Mouse (Mus musculus) bone marrow macrophage, adult 2 months (primary cell): Measurements from ENCODE around the gene Rell1. TPM values are rescaled to one million over a fixed set of nuclear protein-coding genes. Genes with fewer than 3 reads are reported as not detected.

ENCODE experiments used
- H3K27ac ChIP-seq: 2 replicates; pipeline ENCODE4 v1.5.1; 2012; ENCODE audit warnings: low read depth, low read length; ENCODE audit not compliant: insufficient read depth
- H3K4me1 ChIP-seq: 2 replicates; pipeline ENCODE4 v1.6.1; 2012; ENCODE audit warnings: low read length; ENCODE audit not compliant: control insufficient read depth, insufficient read depth
- H3K4me3 ChIP-seq: 2 replicates; pipeline ENCODE4 v1.5.1; 2012; ENCODE audit warnings: mild to moderate bottlenecking, low read length, moderate library complexity; ENCODE audit not compliant: insufficient read depth
- CTCF ChIP-seq: IDR thresholded peaks from 2 replicates; pipeline ENCODE4 v1.5.1; 2012; ENCODE audit warnings: low read depth, mild to moderate bottlenecking, low read length, moderate library complexity
- POLR2A ChIP-seq: IDR thresholded peaks from 2 replicates; pipeline ENCODE4 v1.6.1; 2012; ENCODE audit warnings: mild to moderate bottlenecking, low read depth, low read length, borderline replicate concordance
- polyA plus RNA-seq: library from polyadenylated mRNA; stranded (reverse); fragments of >200 nt; gene quantifications from 2 replicates; pipeline ENCODE4 v1.2.4, GENCODE M21; 2012; ENCODE audit not compliant: missing spikeins, insufficient read depth, insufficient read length

The Rell1 gene
- polyA plus RNA-seq, 1 experiment = 63.3 TPM

DNA sequence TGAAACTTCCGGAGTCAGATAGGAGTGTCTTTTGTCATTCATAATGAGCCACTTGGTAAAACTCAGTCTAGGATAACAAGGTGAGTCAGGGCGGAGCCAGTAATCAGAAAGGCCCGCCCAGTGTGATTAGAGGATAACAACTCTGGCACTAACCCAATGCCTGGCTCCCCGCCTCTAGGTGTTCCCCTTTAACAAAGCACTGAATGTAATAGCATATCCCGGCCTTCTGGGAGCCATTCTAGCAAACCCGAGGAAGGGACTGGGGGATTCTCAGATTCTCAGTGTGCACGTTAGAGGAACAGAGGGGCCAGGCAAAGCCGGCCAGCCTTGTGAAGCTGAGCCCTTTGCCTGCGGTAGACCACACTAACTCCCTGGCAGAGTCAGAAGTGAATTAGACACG lies 35.9 kb downstream of the Rell1 start:
- Histone ChIP-seq H3K4me3 (no peak overlapping the region), H3K4me1 (peaks cover 46% of the 10 kb centered on the region), H3K27ac (no peak overlapping the region)
- TF ChIP-seq POLR2A (no peak), CTCF (no peak)

DNA sequence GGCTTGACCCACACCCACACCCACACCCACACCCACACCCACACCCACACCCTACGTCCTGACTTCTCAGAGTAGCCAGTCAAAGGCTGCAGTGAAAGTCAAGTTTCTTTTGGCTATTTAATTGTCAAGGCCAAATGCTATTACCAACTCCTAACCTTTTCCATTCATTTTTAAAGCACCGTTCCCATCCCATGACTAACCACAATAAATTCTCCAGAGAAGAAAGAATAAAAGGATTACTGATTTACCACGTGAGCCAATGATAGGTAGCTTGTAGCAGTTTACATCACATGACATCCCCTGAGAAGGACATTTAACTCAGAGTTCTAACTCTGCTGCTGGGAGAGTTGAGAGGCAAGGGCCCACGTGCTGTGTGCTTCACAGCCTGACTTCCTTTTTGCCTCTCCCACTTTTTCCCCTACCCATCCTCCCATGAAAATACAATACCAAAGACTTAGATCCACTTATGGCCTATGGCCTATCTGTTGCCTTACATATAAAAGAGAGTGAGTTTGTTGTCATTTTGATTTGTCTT lies 37.8 kb downstream of the Rell1 start:
- Histone ChIP-seq H3K27ac (no peak overlapping the region), H3K4me1 (peaks cover 28% of the 10 kb centered on the region), H3K4me3 (no peak overlapping the region)
- no peak for TF ChIP-seq CTCF
- no peak for TF ChIP-seq POLR2A

DNA sequence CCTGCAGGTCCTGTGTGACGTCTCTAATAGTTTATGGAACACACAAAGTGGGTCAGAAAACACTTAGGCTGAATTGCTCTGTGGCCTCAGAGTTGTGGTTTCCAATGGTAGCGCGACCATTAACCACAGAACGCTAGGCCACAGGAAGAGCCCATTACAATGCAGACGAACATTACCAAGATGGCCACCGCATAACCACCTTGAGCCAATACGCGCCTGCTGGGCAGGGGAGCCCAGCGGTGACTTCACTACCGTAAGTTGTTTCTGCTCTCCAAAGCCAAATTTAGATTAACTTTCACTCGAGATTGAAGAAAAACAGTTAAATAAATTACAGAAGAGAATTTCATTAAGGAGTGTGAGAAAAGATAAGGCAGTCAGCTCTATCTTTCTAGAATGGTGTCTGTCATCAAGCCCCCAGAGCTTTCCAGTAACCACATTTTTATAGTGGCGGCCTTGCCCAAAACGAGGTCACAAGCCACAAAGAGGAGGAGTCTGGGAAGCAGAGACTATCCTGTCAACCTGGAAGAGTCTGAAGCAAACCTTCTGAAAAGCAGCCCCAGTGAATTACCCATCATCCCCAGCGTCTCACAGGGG lies 43.6 kb downstream of the Rell1 start:
- Histone ChIP-seq H3K4me3 (no peak overlapping the region), H3K4me1 (peaks cover 9% of the 10 kb centered on the region), H3K27ac (no peak overlapping the region)
- TF ChIP-seq POLR2A (no peak), CTCF (no peak)

DNA sequence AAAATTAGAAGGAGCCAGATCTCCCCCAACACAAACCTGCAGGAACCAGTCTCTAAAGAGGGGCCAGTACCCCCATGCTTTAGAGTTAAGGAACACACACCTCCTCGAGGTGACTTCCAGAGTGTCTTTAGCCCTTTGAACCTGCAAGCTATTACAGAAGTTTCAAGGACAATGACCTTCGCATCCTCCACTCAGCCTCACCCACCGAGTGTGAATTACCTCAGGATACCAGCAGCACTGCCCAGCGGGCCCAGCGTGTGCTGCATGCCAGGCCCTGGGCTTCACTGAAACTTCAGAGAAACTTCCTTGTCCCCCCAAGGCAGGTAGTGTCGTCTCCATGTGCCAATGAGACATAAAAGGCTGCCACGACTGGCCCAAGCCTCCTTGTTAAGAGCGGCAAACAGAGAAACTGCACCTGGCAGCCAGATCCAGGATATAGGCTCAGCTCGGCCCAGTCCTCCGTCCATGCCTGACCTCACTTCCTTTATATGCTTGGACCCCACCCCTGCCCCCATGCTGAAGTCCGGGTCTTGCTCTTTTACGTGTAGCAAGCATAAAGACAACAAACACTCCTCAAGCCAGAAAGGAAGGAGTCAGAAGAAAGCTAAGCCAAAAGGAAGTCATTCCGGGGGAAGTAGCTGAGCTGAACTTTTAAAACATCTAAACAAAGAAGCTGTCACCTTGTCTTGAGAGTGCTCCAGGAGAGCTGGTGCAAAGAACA lies 45.2 kb downstream of the Rell1 start:
- no peak overlapping the region for H3K4me3 ChIP-seq
- no peak for TF ChIP-seq POLR2A
- TF ChIP-seq CTCF = no peak

DNA sequence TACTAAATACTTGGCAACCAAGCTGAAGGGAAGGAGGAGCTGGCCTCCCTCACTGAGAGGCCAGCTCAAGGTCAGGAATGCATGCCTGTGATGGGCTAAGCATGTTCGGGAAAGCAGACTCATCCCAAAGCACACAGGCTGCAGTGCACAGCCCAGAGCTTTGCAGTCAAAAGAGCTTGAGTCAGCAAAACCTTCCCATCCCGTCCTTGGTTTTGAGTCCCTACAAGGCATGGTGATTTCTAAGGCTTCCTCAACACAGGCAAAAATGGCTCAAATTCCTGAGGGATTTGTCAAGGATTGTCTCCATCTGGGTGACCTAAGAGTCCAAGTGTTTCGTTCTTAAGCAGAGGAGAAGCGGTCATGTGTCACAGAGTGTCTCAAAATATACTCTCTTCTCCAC lies 50.5 kb downstream of the Rell1 start:
- Histone ChIP-seq H3K4me1 (peaks cover 8% of the 10 kb centered on the region), H3K4me3 (no peak overlapping the region), H3K27ac (no peak overlapping the region)
- TF ChIP-seq CTCF (no peak), POLR2A (no peak)

More for the DNA sequence above, 45.2 kb downstream of the Rell1 start:
- Histone ChIP-seq H3K4me1 (peaks cover 4% of the 10 kb centered on the region), H3K27ac (no peak overlapping the region)

DNA sequence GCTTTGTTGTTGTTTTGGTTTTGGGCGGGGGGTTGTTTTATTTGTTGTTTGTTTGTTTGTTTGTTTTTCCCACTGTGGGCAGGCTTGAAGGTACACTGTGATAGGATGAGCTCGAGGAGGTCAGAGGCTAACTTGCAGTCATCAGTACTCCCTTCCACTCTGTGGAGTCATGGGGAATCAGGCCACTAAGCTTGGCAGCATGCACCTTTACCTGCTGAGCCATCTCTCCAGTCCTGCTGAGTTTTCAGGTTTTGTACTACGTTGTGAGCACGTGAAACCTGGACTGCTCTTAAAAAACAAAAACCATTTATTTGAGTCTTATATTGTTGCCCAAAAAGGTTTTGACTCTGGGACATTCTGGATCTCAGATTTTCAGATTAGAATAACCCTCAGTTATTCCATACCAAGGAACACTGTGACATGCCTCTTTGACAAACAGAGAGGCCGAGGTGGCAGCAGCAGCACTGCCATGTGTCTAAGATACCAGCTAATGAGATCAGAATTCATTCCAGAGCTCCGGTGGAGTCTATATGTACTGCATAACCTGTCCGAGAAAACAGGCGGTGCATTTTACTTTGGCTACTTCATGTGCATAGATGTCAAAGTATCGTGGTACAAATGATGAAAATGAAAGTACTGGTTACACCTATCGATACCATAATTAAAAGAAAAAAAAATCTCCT lies 52.1 kb downstream of the Rell1 start:
- H3K4me1 ChIP-seq = peaks cover 8% of the 10 kb centered on the region
- no peak for TF ChIP-seq CTCF
- no peak overlapping the region for H3K27ac ChIP-seq
- H3K4me3 ChIP-seq = no peak overlapping the region

DNA sequence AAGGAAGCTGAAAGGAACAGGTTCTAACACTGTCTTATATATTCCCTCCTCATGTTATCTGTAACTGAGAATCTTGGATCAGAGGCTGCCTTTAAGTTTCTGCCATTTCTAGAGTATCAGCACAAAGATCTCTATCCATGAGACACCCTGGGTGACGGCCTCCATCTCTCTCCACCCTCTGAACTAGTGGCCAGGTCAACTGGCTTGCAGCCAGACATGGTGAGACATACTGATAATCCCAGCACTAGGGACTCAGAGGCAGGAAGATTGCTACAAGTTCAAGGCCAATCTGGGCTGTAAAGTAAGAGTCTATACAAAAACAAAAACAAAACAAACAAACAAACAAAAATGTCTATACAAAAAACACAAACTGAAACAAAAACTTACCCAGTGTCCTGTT lies 53.8 kb downstream of the Rell1 start:
- TF ChIP-seq POLR2A (no peak), CTCF (no peak)
- H3K4me3 ChIP-seq = no peak overlapping the region
- peaks cover 8% of the 10 kb centered on the region for H3K4me1 ChIP-seq
- no peak overlapping the region for H3K27ac ChIP-seq

DNA sequence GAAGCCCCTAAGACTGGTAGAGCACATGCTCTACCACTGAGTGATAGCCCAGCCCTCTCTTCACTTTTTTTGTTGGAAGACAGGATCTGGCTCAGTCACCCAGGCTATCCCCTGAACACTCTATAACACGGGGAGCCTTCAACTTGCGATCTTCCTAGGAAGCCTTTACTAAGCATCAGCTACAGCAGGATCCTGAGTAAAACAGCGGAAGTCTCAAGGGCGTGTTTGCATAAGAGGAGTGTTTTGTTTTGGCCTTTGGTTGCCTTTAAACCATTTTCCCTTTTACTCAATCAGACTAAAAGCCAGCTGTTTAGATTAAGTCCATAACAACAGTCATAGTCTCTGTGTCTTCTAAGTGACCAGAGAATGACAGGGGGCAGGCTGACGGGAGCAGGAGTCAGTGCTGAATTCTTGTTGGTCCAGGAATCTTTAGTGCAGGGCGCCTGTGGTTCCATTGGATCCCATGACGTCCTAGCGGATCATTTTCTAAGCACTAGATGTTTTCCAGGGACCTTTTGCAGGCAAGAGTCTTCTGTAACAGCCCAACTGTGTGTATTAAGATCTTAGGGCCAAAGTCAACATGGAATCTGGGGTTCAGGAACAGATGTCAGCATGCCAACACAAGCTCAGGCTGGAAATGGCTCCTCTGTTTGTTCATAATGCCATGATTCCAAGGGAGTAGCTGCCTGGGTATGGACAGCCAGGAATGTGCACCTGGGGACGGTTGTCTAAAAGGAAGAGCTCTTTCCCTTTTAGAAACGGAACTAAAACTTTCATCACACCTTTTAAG lies 58.3 kb downstream of the Rell1 start:
- no peak for TF ChIP-seq CTCF
- no peak for TF ChIP-seq POLR2A
- Histone ChIP-seq H3K27ac (no peak overlapping the region), H3K4me1 (no peaks in the 10 kb centered on the region), H3K4me3 (no peak overlapping the region)

DNA sequence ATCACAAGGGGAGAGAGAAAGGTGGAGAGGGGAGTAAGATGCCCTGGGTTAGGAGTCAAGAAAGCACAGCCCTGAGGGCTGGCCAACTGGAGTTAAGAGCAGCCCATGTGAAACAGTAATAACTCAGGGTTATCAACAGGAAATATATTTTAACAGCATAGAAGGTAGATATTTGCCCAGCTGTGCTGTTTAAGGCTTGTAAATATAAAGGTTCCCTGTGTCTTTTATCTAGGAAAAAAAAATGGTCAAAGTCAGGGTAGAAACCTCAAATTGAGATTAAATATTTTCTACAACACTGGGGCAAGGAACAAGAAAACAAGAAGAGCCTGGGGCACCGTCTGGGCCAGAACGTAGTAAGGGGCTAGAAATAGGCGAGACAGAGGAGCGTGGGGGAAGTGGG lies 61.2 kb downstream of the Rell1 start:
- H3K27ac ChIP-seq = no peak overlapping the region
- H3K4me3 ChIP-seq = no peak overlapping the region
- H3K4me1 ChIP-seq = no peaks in the 10 kb centered on the region
- TF ChIP-seq CTCF = no peak
